Mouse (Mus musculus) activated CD4-positive, CD25-positive, alpha-beta regulatory T cell, adult 4 months (primary cell): ENCODE data around the gene Srrm3. TPM values are rescaled to one million over a fixed set of nuclear protein-coding genes. Genes with fewer than 3 reads are reported as not detected.
A peak's percentile ranks its signal among the peaks of the same experiment; 100 is the strongest.

Experiments used
- ATAC-seq: one replicate; pipeline ENCODE4 v1.8.0; 2017
- polyA plus RNA-seq, 2 experiments: library from polyadenylated mRNA; unstranded; fragments of 100-300 nt; shearing (Covaris generic); gene quantifications; one replicate each; pipeline ENCODE4 v1.2.1; 2017

Srrm3 gene
- polyA plus RNA-seq, 2 experiments from 2014 or later, result not detected

DNA sequence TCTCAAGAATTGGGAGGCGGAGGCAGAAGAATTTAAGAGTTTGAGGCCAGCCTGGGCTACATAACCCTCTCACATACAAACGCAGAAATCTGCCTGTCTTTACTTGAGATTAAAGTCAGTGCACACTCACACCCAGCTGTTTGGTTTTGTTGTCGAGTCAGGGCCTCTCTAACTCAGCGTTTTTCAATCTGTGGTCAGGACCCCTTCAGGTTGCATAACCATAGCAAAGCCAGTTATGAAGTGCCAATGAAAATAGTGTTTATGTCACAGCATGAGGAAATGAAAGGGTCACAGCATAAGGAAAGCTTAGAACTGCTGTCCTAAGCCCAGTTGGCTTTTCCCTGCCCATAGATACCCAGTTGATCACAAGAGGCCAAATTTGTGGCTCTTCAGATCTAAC is 100.2 kb downstream of the Srrm3 start:
- no peak for ATAC-seq

DNA sequence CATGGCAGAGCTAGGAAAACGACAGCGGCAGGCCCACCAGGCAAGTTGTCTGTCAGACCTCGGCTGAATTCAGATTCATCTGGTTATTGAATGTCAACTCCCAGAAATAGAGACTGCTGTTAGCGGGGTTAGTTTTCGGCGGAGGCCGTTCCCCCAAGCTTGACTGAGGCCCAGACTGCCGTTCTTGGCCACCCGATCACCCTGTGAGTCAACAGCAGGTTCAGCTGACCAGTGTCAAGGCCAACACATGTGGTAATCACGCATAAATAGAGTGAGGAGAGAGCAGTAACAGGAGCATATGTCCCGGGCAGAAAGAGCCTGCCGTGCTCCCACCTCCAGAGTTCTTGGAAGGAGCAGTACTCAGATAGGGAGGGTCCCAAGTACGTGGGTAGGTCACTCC is 100.6 kb downstream of the Srrm3 start:
- ATAC-seq, result no peak

- ATAC-seq, result no peak
Measured at GRCm38 (mm10) chr5:135908185-135908584, 101.5 kb downstream of the Srrm3 start.

DNA sequence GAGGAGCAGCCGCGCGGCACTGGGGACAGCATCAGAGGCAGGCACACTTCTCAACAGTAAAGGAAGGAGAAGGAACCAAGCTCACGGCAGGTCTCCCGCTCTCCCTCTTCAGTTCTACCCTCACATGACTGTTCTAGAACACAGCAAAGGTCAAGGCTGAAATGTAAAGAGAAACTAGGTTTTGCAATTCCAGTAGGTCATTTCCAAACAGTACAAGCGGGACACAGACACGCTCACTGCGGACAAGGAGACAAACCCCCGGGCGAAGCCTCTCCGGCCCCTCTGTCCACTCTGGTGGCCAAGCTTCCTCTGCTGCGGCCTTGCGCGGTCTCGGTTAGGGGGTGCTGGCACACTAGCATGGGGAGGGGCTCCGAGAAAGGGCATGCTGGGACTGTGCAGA is 102.3 kb downstream of the Srrm3 start:
- no peak for ATAC-seq

- no peak for ATAC-seq
Measured at GRCm38 (mm10) chr5:135909646-135910045, 103.0 kb downstream of the Srrm3 start.

GRCm38 (mm10) chr5:135910813-135911212 is 104.1 kb downstream of the Srrm3 start:
- ATAC-seq, result no peak

- no peak for ATAC-seq
Measured at GRCm38 (mm10) chr5:135911633-135912220, 105.0 kb downstream of the Srrm3 start.

DNA sequence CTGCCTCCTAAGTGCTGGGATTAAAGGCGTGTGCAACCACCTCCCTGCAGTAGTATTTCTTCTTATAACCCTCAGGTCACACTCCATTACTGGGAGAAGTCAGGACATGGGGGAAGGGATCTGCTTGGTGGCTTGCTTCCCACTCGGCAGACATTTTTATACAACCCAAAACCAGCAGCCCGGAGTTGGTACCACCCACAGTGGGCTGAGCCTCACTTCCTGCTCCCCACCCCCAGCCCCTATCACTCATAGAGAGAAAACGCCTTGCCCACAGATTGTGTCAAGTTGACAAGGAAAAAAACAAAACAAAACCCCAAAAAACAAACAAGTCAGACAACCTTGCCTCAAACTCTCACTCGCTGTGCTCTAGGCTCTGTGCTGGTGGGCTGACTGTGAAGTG is 106.5 kb downstream of the Srrm3 start:
- ATAC-seq, result peak; percentile 92

GRCm38 (mm10) chr5:135914156-135914555 is 107.5 kb downstream of the Srrm3 start:
- ATAC-seq, result no peak

DNA sequence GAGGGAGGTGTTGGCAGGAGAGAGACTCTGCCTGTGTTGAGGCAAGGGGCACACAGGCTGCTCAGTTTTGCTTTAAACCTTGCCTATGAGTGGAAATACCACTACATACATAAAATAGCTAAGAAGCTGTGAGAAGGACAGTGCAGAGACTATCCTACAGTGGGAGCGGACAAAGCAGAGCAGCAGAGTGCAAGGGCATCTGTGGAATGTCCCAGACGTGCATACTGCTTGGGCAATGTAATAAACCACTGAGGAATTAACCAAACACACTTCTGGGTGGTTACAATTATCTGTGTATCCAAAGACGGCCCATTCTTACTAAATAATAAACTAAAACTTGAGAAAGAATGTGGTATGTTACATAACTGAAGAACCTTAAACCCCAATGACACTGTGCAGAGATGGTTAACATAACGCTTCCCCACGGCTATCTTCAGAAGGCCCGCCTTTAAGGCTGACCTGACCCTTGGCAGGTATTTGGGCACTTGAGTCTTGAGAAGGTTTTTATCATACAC is 109.4 kb downstream of the Srrm3 start:
- ATAC-seq, result no peak

GRCm38 (mm10) chr5:135916601-135917000 is 109.9 kb downstream of the Srrm3 start:
- ATAC-seq, result no peak

DNA sequence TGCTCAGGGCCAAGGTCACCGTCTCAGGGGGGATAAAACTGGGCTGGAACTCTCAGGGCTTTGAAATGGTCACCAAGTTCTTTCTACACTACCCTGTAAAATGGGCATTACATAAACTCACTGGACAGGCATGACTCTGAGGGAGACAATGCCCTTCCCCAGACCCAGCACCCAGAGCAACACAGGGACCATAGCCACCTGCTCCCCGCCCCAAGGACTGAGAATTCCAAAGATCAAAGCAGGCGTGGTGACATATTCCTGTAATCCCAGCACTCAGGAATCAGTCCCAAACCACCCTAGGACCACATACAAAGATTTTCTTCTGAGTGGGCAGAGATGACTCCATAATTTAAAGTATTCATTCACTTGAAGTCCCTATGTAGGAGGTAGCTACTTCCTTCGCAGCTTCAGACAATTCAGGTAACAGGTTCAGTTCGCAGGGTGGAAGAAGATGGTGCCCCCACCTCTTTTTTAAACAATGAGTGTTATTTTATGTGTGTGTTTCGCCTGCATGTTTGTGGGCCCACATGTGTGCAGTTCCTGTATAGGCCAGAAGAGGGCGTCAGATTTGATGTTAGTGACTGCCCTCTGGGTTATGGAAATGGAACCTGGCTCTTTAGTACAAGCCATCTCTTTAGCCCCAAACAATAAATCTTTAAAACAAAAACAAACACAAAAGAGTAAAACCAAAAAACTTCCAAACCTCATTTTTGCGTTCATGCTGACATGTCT is 110.8 kb downstream of the Srrm3 start:
- no peak for ATAC-seq

- no peak for ATAC-seq
Measured at GRCm38 (mm10) chr5:135918059-135918437, 111.4 kb downstream of the Srrm3 start.

GRCm38 (mm10) chr5:135918593-135918992 is 111.9 kb downstream of the Srrm3 start:
- ATAC-seq, result no peak

DNA sequence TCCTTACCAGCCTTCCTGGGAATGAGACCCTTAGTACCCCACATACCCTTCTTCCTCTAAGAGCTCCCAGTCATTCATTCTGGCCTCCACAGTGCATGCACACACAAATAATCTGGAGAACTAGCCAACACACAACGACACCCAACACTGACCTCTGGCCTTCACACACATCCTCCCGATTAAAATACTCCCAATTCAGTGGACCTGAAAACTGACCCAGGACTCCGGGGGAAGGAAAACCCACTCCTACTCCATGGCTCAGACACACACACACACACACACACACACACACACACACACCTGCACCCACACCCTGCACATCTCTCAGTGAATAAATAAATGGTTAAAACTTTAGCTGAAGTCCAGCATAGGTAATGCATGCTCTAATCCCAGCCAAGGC is 113.2 kb downstream of the Srrm3 start:
- ATAC-seq, result no peak

- no peak for ATAC-seq
Measured at GRCm38 (mm10) chr5:135923901-135924300, 117.2 kb downstream of the Srrm3 start.

Other genes starting within 250 kb of the Srrm3 start
- not detected for gene Ccl26, start 243.3 kb upstream of the Srrm3 start, polyA plus RNA-seq
- gene Ccl24, start 233.8 kb upstream of the Srrm3 start, polyA plus RNA-seq, result not detected
- 10 to 100 TPM; 17.1 to 21.6 TPM for gene Rhbdd2, start 174.3 kb upstream of the Srrm3 start, polyA plus RNA-seq
- gene Por, start 136.9 kb upstream of the Srrm3 start, polyA plus RNA-seq, result 10 to 100 TPM; 15.7 to 21.9 TPM
- gene Tmem120a, start 62.4 kb upstream of the Srrm3 start, polyA plus RNA-seq, result 10 to 100 TPM; 41.4 to 47.0 TPM
- under 1 TPM in 1 of 2 experiments, not detected in 1; 0.95 TPM for gene Styxl1, start 28.5 kb upstream of the Srrm3 start, polyA plus RNA-seq
- 100 to 1,000 TPM; 625 to 710 TPM for gene Mdh2, start 28.4 kb upstream of the Srrm3 start, polyA plus RNA-seq
- gene Hspb1, start 81.0 kb downstream of the Srrm3 start, polyA plus RNA-seq, result not detected
- 10 to 100 TPM; 34.1 to 56.7 TPM for gene Ywhag, start 127.7 kb downstream of the Srrm3 start, polyA plus RNA-seq
- gene Ssc4d, start 167.6 kb downstream of the Srrm3 start, polyA plus RNA-seq, result 1 to 10 TPM; 1.7 to 2.4 TPM
- gene Zp3, start 173.2 kb downstream of the Srrm3 start, polyA plus RNA-seq, result not detected
- gene Dtx2, start 187.9 kb downstream of the Srrm3 start, polyA plus RNA-seq, result 10 to 100 TPM; 10.6 to 13.8 TPM
- not detected for gene Upk3b, start 231.6 kb downstream of the Srrm3 start, polyA plus RNA-seq
- gene Upk3bl, start 247.6 kb downstream of the Srrm3 start, polyA plus RNA-seq, result not detected